Mouse (Mus musculus) A20 (cell line): Measurements from ENCODE around the gene Rptor.

ENCODE experiments used
- DNase-seq: peaks from one replicate; pipeline ENCODE4 v3.0.0-alpha.2; 2011; ENCODE audit warnings: low read depth, low spot score

Rptor gene

GRCm38 (mm10) chr11:119846608-119847007 lies 243.9 kb downstream of the Rptor start:
- DNase-seq = no peak

DNA sequence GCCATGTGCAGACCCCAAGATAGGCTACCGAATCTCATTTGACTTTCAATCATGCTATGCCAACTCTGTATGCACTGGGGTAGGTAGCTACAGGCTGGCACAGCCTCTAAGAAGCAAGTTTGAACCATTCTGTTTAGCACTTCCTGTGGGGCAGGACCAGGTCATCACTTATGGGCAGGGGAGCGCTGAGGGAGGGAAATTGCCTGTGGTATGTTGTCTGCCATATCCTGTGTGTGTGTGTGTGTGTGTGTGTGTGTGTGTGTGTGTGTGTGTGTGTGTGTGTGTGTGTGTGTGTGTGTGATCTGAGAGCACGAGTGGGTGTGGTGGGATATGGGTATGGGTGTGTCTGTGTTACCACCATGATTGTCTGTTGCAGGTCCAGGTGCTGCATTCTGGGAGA lies 244.4 kb downstream of the Rptor start:
- no peak for DNase-seq

GRCm38 (mm10) chr11:119847569-119847968 lies 244.9 kb downstream of the Rptor start:
- no peak for DNase-seq

DNA sequence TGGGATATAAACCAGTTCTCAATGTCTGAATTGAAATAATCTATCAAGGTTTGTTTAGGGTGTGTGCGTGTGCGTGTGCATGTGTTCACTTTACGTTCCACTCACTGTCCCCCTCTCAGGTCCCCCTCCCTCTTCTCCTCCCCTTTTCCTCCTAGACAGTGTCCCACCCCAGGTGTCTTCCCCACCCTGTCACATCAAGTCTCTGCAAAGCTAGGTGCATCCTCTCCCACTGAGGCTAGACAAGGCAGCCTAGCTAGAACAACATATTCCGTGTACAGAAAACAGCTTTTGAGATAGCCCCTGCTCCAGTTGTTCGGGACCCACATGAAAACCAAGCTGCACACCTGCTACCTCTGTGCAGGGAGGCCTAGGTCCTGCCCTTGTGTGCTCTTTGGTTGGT lies 245.5 kb downstream of the Rptor start:
- no peak for DNase-seq

GRCm38 (mm10) chr11:119855999-119856398 lies 253.3 kb downstream of the Rptor start:
- DNase-seq = no peak

- DNase-seq = peak; percentile 4
Measured at GRCm38 (mm10) chr11:119862523-119863299, 260.0 kb downstream of the Rptor start.

- peak; percentile 93 for DNase-seq
Measured at GRCm38 (mm10) chr11:119863421-119863821, 260.7 kb downstream of the Rptor start.

- no peak for DNase-seq
Measured at GRCm38 (mm10) chr11:119866837-119867236, 264.1 kb downstream of the Rptor start.

- DNase-seq = no peak
Measured at GRCm38 (mm10) chr11:119868138-119868537, 265.4 kb downstream of the Rptor start.

- DNase-seq = no peak
Measured at GRCm38 (mm10) chr11:119868556-119868955, 265.9 kb downstream of the Rptor start.

DNA sequence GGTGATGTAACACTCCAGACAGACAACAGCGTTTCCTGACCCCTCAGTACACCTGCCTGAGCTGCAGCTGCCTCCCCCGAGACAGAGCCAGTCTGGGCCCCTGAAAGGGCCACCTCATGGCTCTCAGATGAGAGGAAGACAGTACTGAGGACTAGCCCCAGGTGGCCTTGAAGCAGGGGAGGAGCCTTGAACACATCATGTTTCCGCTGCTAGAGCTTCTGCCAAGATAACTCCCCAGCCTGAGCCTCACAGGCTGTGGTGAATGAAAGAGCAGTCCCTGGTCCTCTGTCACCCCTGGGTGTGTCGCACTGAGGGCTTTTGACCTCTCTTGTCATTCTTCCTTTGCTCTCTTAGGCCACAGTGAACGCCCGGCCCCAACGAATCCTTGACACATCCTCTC lies 268.4 kb downstream of the Rptor start:
- no peak for DNase-seq

GRCm38 (mm10) chr11:119873643-119874042 lies 270.9 kb downstream of the Rptor start:
- no peak for DNase-seq

- DNase-seq = no peak
Measured at GRCm38 (mm10) chr11:119874841-119875240, 272.1 kb downstream of the Rptor start.

- DNase-seq = no peak
Measured at GRCm38 (mm10) chr11:119875685-119876084, 273.0 kb downstream of the Rptor start.

GRCm38 (mm10) chr11:119877124-119877523 lies 274.4 kb downstream of the Rptor start:
- no peak for DNase-seq

- DNase-seq = no peak
Measured at GRCm38 (mm10) chr11:119879573-119879972, 276.9 kb downstream of the Rptor start.

DNA sequence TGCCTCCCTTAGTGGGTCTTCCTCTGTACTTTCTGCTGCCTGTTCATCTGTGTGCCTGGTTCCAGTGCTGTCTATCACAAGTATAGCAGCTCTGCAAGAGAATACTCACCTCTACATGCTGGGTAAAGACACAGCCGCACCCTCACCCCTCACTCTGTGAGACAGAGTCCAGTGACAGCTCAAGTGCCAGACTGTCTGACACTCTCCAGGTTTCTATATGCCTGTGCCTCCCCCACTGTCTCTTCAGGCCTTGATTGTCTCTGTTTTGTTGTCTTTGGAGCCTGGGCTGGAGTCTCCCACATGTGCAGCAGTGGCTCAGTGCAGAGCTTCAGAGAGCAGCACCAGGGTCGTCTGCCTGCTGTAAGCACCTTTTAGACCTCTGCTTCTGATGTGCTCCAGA lies 280.9 kb downstream of the Rptor start:
- no peak for DNase-seq

DNA sequence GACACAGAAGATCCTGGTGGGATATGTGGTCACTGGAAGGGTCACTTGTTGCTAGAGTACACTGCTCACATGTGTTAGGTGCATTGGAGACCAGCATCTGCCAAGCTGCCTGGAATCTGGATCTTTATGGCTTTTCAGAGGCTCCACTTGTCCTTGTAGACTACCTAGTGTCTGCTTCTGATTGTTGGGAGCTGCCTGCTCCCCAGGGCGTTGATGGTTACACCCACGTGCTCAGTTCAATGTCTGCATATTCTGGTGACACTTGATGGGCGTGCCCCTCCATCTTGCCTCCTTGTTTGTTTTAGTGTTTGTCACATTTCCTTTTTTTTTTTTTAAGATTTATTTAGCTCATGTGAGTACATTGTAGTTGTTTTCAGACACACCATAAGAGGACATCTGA lies 287.3 kb downstream of the Rptor start:
- DNase-seq = no peak

DNA sequence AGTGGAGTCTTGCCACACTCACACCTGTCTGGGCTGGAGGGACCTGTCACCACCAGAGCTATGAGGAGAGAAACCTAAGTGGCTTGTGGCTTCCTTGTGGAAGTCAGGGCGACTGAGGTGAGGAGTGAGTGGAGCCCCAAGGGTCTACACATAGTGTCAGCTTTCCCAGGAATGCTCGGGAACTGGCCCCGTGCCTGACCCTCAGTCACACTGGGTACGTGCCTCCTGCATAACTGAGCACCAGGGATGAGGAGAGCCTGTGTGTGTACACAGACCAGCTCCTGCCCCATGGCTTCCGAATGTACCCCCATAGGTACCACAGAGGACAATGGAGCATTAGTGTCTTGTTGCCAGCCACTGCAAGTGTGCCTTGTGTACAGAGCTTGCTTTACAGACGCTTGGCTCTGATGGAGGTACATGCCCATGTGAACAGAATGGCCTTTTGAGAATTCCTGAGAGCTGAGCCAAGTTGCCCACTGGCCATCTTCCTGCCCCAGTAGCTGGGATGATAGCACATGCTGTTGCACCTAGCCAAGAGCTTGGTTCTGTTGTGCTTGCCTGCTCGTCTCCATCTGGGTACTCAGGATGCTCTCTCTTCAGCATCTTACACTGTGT lies 289.0 kb downstream of the Rptor start:
- no peak for DNase-seq

DNA sequence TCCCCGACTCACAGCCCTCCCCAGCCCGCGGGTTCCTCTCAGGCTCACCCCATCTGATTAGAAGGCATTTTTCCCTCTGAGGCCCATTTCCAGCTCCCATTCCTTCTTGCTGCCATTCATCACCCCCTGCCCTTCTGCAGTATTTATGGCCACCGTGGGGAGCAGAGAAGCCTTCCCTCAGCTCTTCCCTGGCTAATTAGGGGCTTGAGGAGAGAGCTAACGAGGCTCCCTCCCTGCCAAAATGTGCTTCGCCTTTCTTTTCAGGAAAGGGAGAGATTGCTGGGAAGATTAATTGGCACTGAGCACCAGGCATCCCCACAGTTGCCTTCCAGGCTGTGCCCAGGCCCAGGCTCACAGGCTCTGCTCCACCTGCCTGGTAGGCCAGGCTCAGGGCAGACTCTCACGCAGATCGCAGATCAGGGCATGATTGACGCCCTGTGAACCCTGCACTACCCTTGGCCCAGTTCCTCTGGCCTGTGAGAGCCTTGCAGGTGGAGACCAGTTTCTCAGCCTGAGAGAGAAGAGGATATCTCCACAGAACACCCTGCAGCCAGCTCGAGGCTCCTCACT lies 291.0 kb downstream of the Rptor start:
- DNase-seq = no peak

- no peak for DNase-seq
Measured at GRCm38 (mm10) chr11:119894634-119895033, 291.9 kb downstream of the Rptor start.

- DNase-seq = no peak
Measured at GRCm38 (mm10) chr11:119897041-119897440, 294.3 kb downstream of the Rptor start.

DNA sequence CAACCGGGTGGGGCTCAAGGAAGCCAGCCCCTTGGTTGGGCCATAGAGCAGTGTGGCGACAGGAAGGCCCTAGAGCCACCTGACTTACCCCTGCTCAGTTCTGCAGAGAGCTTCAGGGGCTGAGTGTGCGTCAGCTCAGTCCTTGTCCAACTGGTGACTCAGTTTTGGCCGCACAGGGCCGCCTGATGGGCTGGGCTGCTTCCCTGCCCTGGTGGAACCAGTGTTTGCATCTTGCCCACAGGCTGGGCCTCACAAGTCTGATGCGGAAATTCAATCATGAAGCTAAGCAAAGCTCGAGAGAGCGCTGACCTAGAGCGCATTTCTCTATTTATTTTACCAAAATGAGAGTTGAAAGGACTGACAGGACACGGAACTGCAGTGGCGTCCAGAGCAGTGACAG lies 296.3 kb downstream of the Rptor start:
- DNase-seq = no peak
